Mouse (Mus musculus): Measurements from ENCODE around the gene Otud3. TPM values are rescaled to one million over a fixed set of nuclear protein-coding genes. Genes with fewer than 3 reads are reported as not detected.
A peak's percentile ranks its signal among the peaks of the same experiment; 100 is the strongest.
"Not testable (repeated sequence)": the region's sequence is repeated elsewhere in the genome, so short reads cannot be mapped to it uniquely, and the experiment has no call there.

Gene Otud3
- polyA plus RNA-seq, 1 experiment from 2014 or later = 3.7 TPM

DNA sequence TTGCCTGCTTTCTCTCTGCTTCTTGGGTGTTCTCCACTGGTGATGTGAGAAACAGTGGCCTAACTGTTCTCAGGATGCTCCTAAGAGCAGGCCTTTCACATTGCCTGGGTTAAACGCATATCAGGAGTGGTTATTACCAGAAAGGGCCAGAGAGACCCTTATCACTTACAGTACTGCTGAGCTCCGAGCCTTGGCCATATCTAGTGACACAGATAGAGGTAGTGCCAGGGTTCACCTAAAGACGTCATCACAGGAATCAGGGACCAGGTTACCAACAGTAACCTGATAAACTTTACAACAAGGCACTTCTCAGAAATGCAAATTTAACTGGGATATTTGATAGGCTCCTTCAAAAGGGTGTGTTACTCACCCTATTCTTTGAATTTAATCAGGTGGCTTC lies 20.1 kb upstream of the Otud3 start:
- Histone ChIP-seq H3K4me2 (no peak overlapping the region), H3K27ac (replicated peaks) (no peak overlapping the region), H3K4me3 (no peak overlapping the region), H3K4me1 (replicated peaks) (no peaks in the 10 kb centered on the region), H3K9me3 (no peaks in the 10 kb centered on the region), H3K9ac (no peak overlapping the region), H3K27me3 (no peaks in the 10 kb centered on the region), H3K36me3 (no peaks in the 10 kb centered on the region)
- no peak for ATAC-seq (ENCODE audit: low read depth)
- 77% methylated on average over 3 of the region's 3 CpGs for WGBS

DNA sequence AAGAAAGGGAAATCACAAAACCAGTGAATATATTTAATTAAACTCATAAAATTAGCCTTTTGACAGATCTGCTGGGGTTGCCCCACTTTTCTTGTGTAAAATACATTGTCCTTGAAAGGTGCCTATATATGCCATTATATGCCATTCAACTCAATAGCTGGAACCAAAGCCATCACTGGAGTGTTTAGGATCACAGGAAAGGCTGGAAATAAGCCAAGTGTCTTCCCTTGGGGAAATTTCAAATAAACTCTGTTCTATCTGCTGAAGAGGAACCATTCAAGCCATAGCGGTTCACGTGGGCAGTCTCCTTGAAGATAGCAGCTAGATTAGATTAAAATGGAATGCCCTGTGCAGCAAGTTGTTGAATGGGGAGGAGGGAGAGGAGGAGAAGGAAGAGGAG lies 11.8 kb upstream of the Otud3 start:
- Histone ChIP-seq H3K36me3 (no peaks in the 10 kb centered on the region), H3K27me3 (no peaks in the 10 kb centered on the region), H3K4me3 (no peak overlapping the region), H3K9ac (no peak overlapping the region), H3K4me1 (replicated peaks) (peaks cover 31% of the 10 kb centered on the region), H3K9me3 (no peaks in the 10 kb centered on the region), H3K4me2 (no peak overlapping the region), H3K27ac (replicated peaks) (no peak overlapping the region)
- WGBS = 44% methylated on average over 2 of the region's 2 CpGs
- ATAC-seq (ENCODE audit: low read depth) = no peak

DNA sequence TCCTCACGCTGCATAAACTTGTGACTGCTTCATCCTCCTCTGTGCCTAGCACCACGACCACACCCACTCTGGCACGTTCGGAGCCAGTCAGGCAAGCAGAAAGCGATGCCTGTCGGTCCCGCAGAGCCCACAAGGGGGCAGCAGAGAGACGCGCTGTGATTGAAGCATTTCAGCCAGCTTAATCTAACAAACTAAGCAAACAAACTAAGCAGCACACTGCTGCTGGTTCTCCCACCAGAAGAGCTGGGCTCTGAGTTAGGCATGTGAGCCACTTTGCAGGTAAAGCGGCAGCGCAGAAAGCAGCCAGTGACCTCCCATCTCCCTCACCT lies 8.3 kb upstream of the Otud3 start:
- H3K9ac ChIP-seq = peak overlapping the region; percentile 27; the same call in 1 of the 2 replicates
- peaks cover 32% of the 10 kb centered on the region for H3K4me1 ChIP-seq (replicated peaks)
- H3K27ac ChIP-seq (replicated peaks) = peak overlapping the region; percentile 50
- no peaks in the 10 kb centered on the region for H3K36me3 ChIP-seq
- peak overlapping the region; percentile 21 for H3K4me3 ChIP-seq
- H3K9me3 ChIP-seq = 0 out of 2 replicates have a peak, but pooled peaks cover 3% of the 10 kb centered on the region
- peak; percentile 90 for ATAC-seq (ENCODE audit: low read depth)
- no peaks in the 10 kb centered on the region for H3K27me3 ChIP-seq
- H3K4me2 ChIP-seq = peak overlapping the region; percentile 51
- 2% methylated on average over 11 of the region's 11 CpGs for WGBS

DNA sequence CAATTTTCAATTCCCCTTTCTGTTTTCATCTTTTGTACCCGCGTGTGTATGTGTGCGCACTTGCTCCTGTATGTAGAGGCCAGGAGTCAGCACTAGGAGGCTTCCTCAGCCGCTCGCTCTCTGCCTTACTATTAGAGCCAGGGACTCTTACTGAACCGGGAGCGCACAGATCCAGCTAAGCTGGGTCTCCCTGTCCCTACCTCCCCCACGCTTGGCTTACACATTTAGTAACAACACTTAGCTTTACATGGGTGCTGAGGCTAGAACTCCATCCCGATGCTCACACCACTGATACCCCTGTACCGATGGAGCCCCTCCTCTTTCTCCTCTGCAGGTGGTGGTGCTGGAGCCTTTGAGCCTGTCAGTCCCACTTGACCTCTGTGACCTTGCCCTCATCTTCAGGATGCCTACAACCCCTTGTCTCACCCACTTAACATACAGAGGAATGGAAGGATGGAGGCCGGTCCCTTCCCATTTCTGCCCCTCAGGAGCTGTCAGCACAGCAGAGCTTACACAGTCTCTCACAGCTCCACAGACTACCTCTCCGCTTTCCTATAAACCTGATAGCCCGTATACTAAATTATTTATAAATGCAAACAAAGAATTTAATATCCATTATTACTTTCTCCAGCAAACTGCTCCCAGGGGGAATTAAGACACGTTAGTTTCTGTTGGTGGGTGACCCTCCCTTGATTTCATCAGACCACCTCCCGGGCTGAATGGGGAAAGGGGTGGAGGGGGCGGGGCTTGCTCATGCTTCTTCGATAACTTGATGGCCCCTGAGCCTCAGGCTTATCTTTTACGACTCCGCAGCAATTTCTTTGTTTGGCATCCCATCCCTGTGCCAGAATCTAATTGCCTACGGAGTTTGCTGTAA lies 7.7 kb upstream of the Otud3 start:
- peak overlapping the region; percentile 21 for H3K4me3 ChIP-seq
- ATAC-seq (ENCODE audit: low read depth) = peak; percentile 80
- 0 out of 2 replicates have a peak, but pooled peaks cover 4% of the 10 kb centered on the region for H3K9me3 ChIP-seq
- H3K4me1 ChIP-seq (replicated peaks) = peaks cover 32% of the 10 kb centered on the region
- H3K36me3 ChIP-seq = no peaks in the 10 kb centered on the region
- WGBS = 32% methylated on average over 20 of the region's 20 CpGs
- H3K9ac ChIP-seq = peak overlapping the region; percentile 27; the same call in 1 of the 2 replicates
- H3K27ac ChIP-seq (replicated peaks) = peak overlapping the region; percentile 75
- peak overlapping the region; percentile 51 for H3K4me2 ChIP-seq
- no peaks in the 10 kb centered on the region for H3K27me3 ChIP-seq

DNA sequence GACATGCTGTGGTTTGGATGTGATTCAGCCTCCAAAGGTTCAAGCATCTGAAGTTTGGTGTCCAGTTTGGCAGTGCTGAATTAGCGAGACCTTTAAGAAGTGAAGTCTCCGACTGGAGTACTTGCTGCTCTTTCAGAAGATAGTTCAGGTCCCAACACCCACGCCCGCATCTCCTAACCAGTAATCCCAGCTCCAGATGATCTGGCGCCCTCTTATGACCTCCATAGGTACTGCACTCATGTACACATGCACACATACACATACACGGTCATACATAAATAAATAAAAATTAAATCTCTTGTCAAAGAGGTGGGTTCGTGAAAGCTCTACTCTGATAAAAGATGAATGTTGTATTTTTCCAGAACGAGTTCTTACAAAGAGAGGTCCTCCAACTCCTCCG lies 3.5 kb upstream of the Otud3 start:
- H3K4me1 ChIP-seq (replicated peaks) = peaks cover 27% of the 10 kb centered on the region
- no peaks in the 10 kb centered on the region for H3K27me3 ChIP-seq
- 80% methylated on average over 9 of the region's 9 CpGs for WGBS
- no peak overlapping the region for H3K9ac ChIP-seq
- H3K36me3 ChIP-seq = no peaks in the 10 kb centered on the region
- H3K4me3 ChIP-seq = no peak overlapping the region
- no peak overlapping the region for H3K27ac ChIP-seq (replicated peaks)
- no peak for ATAC-seq (ENCODE audit: low read depth)
- H3K9me3 ChIP-seq = 0 out of 2 replicates have a peak, but pooled peaks cover 4% of the 10 kb centered on the region
- H3K4me2 ChIP-seq = no peak overlapping the region

DNA sequence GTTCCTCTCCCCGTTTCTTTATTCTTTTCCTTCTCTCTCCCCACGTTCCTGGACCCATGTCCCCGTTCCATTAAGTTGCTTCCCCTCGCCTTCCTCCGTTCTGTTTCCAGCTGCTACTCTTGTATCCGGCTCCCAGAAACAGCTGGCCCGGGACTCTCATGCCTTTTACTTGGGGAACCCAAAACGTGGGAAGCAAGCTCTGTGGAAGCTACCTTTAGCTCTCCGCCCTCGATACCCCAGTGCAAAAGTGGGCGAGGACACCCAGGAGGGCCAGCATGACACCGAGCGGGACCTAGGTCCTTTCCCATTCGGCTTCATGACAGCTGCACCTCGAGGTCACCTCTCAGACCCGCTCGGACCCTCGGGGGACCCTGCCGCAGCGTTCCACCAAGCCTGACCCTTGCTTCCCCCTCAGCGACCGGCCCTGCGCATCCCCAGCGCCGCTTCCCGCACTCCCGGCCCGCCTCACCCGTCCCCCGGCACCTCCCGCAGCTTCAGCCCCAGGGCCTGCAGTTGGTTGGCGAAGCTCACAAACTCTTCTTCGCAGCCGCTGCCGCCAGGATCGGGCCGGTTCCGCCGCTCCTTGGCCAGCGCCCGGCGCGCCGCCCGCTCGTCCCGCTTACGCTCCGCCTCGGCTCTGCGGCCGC lies 481 bp downstream of the Otud3 start:
- WGBS = 1% methylated on average over 52 of the region's 52 CpGs

DNA sequence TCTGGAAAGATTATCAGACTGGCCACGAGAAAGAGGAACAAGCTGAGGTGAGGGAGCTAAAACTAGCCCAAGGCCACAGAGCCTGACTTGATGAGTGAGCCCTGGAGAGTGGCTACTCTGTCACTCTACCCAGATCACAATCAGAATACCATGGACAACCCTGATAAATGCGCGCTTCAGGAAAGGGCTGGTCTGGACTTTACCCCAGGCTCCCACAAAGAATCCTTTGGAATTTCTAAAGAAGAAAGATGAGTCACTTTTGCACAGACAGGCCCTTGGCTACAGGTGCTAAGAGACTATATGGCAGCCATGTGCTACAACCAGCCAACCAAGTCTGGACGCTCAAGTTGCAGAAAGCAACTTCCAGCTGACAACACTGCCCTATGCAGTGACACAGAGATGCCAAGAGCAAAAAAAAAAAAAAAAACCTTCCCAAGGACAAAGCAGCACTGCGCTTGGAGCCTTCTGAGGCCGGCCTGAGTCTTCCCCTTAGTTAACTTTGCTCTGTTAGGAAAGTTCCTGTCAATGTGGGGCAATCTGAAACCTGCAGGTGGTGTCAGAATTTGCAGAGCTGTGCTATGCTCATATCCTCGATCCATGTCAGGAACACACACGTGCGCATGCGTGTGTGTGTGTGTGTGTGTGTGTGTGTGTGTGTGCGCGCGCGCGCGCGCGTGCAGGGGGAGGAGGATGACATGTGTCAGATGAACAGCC lies 8.0 kb downstream of the Otud3 start:
- Histone ChIP-seq H3K36me3 (peaks cover 89% of the 10 kb centered on the region), H3K4me1 (replicated peaks) (peaks cover 13% of the 10 kb centered on the region), H3K9ac (no peak overlapping the region), H3K4me2 (no peak overlapping the region), H3K27me3 (no peaks in the 10 kb centered on the region), H3K27ac (replicated peaks) (no peak overlapping the region), H3K9me3 (no peaks in the 10 kb centered on the region), H3K4me3 (no peak overlapping the region)
- no peak for ATAC-seq (ENCODE audit: low read depth)
- 96% methylated on average over 18 of the region's 18 CpGs for WGBS

More for the DNA sequence above, 481 bp downstream of the Otud3 start:
- H3K27me3 ChIP-seq = no peaks in the 10 kb centered on the region
- peaks cover 16% of the 10 kb centered on the region for H3K36me3 ChIP-seq
- peak overlapping the region; percentile 83 for H3K27ac ChIP-seq (replicated peaks)
- H3K4me3 ChIP-seq = peak overlapping the region; percentile 79
- peak overlapping the region; percentile 96 for H3K4me2 ChIP-seq
- peaks cover 39% of the 10 kb centered on the region for H3K4me1 ChIP-seq (replicated peaks)
- peak; percentile 55 for ATAC-seq (ENCODE audit: low read depth)
- H3K9ac ChIP-seq = peak overlapping the region; percentile 94
- H3K9me3 ChIP-seq = 0 out of 2 replicates have a peak, but pooled peaks cover 4% of the 10 kb centered on the region

DNA sequence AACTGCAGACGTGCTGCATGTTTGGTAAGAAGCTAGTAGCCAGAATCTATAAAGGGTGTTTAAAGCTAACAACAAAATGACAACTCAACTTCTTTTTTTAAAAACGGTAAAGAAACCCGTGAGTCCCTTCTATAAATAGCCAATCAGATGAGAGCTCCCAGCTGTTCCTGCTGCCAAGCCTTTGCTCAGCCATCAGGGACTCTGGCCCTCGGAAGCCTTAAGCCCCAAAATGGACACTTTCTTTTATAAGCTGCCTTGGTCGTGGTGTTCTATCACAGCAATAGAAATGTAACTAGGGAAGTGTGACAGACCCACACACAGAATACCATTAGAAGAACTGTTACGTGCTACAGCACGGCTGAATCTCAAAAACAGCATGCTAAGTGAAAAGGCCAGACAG lies 14.4 kb downstream of the Otud3 start:
- no peak overlapping the region for H3K4me2 ChIP-seq
- no peak overlapping the region for H3K27ac ChIP-seq (replicated peaks)
- ATAC-seq (ENCODE audit: low read depth) = no peak
- H3K9ac ChIP-seq = no peak overlapping the region
- H3K9me3 ChIP-seq = no peaks in the 10 kb centered on the region
- no peaks in the 10 kb centered on the region for H3K4me1 ChIP-seq (replicated peaks)
- peaks cover 98% of the 10 kb centered on the region for H3K36me3 ChIP-seq
- no peak overlapping the region for H3K4me3 ChIP-seq
- no peaks in the 10 kb centered on the region for H3K27me3 ChIP-seq
- WGBS = 88% methylated on average over 7 of the region's 7 CpGs

DNA sequence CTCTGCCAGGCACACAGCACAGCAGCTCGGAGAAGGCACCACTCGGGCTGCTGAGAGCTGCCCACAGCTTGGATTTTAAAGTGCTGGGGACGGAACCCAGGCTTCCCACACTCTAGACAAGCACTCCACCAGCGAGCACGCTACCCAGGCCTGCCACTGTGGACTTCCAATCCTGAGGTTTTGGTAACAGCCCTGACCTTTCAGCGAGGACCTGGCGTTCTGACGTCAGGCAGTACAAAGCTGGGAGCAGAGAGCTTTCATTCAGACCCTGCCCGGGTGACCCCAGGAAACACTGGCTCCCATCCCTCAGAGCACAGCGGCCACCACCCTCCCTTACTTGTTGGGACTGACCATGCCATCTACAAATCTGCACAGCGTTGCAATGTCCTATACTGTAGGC lies 20.0 kb downstream of the Otud3 start:
- not testable (repeated sequence) for H3K27me3 ChIP-seq, H3K4me2 ChIP-seq
- 94% methylated on average over 11 of the region's 11 CpGs for WGBS

DNA sequence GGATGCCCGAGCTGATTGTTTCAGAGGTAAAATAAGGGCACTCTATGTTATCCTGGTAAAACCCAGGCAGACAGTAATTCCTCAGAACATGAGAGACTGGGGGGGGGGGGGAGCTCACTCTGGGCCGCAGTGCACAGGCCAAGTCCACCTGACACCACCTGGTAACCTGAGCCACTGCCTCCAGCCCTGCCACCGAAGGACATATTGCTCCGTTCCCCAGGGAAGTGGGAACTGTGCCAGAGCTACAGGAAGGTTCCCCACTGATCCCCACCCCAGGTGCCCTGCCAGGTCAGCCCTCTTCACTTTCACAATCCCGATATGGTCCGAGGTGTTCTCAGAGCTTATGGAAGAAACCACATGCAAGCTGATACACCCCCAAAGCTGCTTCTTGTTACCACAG lies 21.1 kb downstream of the Otud3 start:
- H3K36me3 ChIP-seq = peaks cover 73% of the 10 kb centered on the region
- H3K27ac ChIP-seq (replicated peaks) = no peak overlapping the region
- no peak for ATAC-seq (ENCODE audit: low read depth)
- 89% methylated on average over 6 of the region's 6 CpGs for WGBS
- H3K4me2 ChIP-seq = no peak overlapping the region
- no peak overlapping the region for H3K4me3 ChIP-seq
- H3K9me3 ChIP-seq = no peaks in the 10 kb centered on the region
- no peak overlapping the region for H3K9ac ChIP-seq
- no peaks in the 10 kb centered on the region for H3K27me3 ChIP-seq
- no peaks in the 10 kb centered on the region; the same call in 1 of the 2 replicates for H3K4me1 ChIP-seq (replicated peaks)

More for the DNA sequence above, 20.0 kb downstream of the Otud3 start:
- H3K27ac ChIP-seq (replicated peaks); H3K4me1 ChIP-seq (replicated peaks); H3K4me3 ChIP-seq; H3K9me3 ChIP-seq; H3K9ac ChIP-seq; ATAC-seq (ENCODE audit: low read depth): not testable (repeated sequence)
- H3K36me3 ChIP-seq = peaks cover 84% of the 10 kb centered on the region

DNA sequence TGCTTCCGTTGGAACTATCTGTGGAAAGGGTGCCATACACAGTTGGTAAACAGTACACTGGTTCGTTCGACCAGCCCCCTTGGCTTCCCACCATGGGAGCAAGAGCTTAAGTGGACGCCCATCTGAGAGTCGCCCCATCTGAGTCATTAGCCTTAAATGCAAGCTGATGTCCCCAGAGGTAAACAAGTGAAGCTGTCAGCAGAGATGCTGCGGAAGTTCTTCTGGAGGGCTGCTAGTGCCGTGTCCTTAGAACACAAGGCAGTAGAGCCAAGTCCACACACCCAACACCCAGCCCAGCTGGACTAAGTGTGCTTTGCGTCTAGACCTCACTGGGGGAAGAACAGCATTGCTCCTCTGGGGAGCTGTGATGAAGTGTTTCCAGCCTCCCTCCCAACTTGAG lies 24.1 kb downstream of the Otud3 start:
- no peaks in the 10 kb centered on the region; the same call in 1 of the 2 replicates for H3K4me1 ChIP-seq (replicated peaks)
- H3K27me3 ChIP-seq = no peaks in the 10 kb centered on the region
- ATAC-seq (ENCODE audit: low read depth) = no peak
- peaks cover 44% of the 10 kb centered on the region for H3K36me3 ChIP-seq
- WGBS = 73% methylated on average over 8 of the region's 8 CpGs
- no peak overlapping the region for H3K4me2 ChIP-seq
- no peak overlapping the region for H3K27ac ChIP-seq (replicated peaks)
- H3K9ac ChIP-seq = no peak overlapping the region
- no peak overlapping the region for H3K4me3 ChIP-seq
- H3K9me3 ChIP-seq = no peaks in the 10 kb centered on the region

DNA sequence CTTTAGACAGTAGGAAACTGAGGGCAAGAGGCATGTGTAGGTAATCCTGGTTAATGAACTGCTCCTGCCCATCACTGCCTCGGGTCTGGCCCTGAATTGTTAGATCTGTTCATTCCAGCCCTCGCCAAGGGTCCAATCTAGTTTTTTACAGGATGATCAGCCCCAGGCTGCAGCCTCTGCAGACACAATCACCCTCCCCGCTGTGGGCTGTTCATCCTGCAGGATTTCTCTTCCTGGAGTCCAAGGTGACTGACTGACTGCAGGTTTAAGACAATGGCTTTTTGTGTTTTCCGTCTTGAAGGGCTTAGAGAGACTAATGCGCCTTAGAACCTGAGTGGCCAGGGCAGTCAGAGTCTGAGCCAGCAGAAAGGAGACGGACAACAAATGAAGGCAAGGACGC lies 24.6 kb downstream of the Otud3 start:
- H3K27ac ChIP-seq (replicated peaks) = no peak overlapping the region; the same call in 1 of the 2 replicates
- no peak for ATAC-seq (ENCODE audit: low read depth)
- 61% methylated on average over 7 of the region's 7 CpGs for WGBS

More for the DNA sequence above, 24.6 kb downstream of the Otud3 start:
- Histone ChIP-seq H3K4me3 (no peak overlapping the region), H3K36me3 (peaks cover 39% of the 10 kb centered on the region), H3K9me3 (no peaks in the 10 kb centered on the region), H3K27me3 (no peaks in the 10 kb centered on the region), H3K4me1 (replicated peaks) (no peaks in the 10 kb centered on the region; the same call in 1 of the 2 replicates), H3K4me2 (no peak overlapping the region), H3K9ac (no peak overlapping the region)

Measured in neural tube, embryonic 13.5 days (tissue).